Mouse (Mus musculus): ENCODE data around the gene Wdr70.

Gene Wdr70

DNA sequence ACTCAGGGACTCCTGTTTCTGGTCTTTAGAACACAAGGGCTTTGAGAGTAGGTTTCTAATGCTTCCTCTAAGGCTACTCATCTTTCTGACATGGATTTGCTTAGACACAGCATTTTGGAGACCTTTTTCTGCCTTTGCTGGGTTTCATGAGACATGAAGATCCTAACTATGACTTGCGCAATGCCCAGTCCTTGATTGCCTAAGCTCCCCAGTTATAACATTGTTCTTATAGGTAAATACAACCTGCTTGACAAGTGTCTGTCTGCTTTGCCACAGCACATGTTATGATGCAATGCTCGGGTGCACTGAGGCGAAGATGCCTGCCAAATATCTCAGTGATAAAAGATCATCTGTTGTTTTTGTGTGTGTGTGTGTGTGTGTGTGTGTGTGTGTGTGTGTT, 233.7 kb downstream of the Wdr70 start:
- no peak for DNase-seq (ENCODE audit: extremely low spot score, low spot score)

DNA sequence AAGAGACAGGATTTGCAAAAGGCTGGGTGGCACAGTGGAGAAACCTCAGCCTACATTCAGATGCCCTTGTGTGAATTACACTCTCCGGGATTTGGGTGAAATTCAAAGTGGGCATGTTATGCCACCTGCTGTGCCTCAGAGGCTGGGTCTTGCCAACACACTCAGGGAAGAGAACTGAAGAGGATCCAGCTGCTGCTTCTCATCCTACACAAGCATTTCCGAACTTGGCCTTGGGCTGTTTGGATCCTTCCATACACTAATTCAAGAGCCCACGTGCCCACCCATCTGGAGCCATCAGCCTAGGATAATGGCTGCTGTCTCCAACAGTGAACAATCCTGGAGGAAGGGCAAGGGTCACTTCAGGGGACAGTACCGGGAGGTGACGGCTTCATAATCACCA, 235.7 kb downstream of the Wdr70 start:
- no peak for DNase-seq (ENCODE audit: extremely low spot score, low spot score)

DNA sequence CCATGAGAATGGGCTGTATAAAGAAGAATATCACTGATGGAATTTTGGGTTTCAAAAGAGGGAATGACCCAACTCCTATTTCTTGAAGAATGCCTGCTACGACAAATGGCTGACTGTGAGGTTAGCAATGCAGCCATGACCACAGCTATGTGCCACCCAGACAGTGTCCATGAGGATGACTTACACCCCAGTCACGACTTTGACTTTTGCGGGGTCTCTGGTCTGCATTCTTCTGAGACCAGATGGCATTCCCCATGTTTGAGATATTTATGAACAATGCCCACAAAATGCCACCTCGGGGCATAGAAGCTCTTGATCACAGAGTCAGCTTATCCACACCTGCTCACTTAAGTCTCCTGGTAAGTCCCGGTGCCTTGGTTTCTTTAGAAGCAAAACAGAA, 236.1 kb downstream of the Wdr70 start:
- DNase-seq (ENCODE audit: extremely low spot score, low spot score), result no peak

DNA sequence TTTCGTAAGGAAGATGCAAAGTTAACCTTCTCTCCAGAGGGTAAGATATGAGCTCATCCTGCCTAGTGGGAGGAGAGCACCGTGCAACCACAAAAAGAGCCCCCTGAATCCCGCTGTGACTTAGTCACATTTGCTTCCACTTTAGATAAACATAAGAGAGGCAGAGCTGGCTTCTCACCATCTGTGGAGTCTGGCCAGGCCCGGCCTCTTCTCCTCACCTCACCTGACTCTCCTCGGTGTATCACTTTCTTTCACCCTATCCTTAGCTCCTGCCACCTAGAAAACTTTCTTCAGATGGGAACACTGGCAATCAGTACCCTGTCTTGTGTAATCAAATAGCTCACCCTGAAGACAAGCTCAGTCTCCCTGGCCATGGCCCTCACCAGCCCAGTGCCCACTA, 240.2 kb downstream of the Wdr70 start:
- no peak for DNase-seq (ENCODE audit: extremely low spot score, low spot score)

DNA sequence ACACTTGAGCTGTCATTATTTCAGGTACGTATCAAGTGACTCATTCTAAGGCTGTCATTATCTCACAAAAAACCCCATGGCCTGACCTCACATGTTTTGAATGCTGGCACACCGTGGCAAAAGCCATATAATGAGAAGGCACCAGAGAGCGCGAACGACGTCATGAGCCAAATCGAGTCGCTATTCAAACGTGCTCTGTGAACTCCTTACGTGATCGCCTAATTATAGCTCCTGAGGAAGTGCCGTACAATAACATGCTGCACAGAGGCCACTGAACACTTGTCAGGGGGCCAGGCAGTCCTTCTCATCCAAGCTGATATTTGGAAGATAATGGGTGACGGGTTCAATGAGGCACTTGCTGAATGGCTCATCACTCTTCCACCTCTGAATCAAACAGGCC, 241.6 kb downstream of the Wdr70 start:
- DNase-seq (ENCODE audit: extremely low spot score, low spot score), result no peak

DNA sequence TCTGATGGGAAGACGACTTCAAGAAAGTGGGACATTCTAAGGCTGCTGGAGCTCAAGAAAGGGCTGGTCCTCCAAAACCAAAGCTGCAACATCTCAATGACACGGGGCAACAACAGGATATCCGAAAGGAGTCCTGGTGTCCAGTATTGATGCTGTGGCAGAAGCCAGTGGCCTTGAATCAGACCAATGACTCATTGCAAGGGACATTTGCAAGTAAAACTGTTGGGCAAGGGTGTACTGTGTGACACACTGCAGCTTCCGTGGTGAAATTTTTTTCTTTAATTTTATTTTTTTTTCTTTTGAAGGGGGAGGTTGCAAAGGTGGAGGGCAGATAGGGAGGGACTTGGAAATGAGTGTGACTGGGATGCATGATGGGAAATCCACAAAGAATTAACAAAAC, 256.6 kb downstream of the Wdr70 start:
- no peak for DNase-seq (ENCODE audit: extremely low spot score, low spot score)

DNA sequence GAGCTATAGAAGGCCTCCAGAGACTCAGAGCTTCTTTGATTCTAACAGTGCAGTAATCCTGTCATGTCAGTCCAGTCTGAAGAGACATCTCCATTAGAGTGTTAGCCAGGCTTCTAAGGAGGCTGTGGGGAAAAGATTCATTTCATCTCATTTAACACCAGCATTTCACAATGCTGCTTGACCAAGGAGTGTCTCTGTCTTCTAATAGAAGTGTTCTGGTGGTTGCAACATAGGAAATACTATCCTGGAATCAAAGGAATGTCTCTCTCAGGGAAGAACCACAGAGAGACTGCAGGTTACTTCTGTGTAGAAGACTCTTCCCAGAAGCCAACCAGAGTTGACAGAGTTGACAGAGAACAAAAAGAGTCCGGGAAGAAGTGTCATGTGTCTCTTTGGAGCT, 257.3 kb downstream of the Wdr70 start:
- no peak for DNase-seq (ENCODE audit: extremely low spot score, low spot score)

DNA sequence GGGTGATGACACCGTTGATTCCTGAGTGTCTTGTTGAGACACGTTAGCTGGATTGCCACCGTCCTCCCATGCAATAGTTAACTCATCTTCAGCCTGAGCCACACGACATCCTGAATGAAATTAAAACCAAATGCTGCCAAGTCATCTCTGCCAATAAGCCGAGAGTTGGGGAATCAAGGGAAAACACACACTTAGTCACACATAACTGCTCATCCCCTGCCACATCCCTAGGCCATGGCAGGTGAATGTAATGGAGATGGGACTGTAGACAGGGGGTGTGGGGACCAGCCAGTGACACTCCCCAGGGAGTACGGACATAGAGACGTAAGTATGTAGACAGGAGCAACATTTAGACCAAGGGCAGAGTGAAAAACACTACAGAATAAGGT, 260.1 kb downstream of the Wdr70 start:
- DNase-seq (ENCODE audit: extremely low spot score, low spot score), result no peak

DNA sequence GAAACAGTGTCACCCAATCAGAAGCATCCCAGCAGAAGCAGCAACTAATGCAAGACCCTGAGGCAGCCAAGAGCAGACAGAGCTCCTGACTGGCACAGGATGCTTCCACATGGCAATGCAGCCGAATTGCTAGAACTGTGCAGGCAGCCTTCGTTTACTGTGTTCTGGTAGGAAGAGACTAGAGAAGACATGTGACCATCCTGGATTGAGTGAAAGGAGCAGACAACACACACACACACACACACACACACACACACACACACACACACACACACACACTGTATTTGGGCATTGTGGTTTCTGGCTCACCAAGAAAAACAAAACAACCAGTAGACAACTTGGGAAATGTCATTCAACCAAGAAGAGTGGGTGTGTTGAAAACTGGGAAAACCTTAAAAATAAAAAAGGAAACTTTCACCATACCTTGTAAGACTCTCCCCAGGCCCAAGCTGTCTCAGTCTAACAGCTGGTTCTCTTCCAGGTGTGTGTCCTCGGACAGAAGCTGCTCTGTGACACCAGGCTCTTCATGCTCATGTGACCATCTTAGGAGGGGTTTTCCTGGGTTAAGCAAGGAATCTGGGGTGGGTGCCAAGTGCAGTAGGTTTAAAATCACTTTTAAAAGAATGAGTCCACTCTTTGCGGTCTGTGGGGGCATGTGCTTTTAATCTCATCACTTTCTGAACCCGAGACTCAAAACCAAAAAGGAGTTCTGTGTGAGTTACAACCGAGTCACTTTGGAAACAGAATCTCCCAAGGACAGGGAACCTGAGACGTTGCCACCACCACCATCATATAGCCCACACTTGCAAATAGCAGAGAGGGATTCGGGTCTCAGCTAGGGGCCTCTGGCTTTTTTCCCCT, 260.7 kb downstream of the Wdr70 start:
- DNase-seq (ENCODE audit: extremely low spot score, low spot score), result no peak

DNA sequence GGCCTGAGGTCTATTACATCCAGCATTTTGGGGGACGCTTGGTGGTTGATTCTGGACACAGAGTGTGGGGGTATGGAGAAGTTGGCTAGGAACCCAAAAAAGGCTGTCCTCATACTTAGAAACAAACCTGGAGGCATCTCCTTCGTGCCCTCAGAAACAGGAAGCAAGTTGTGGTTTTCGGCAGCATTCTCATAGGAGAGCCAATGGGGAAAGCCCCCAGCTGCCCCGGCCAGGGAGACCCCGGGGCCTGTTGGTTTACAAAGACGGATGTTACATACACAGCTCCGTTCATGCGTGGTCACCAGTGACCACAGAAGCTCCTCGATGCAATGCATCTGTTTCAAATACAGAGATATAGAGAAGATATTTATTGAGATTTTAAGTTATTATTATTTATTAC, 263.6 kb downstream of the Wdr70 start:
- no peak for DNase-seq (ENCODE audit: extremely low spot score, low spot score)

DNA sequence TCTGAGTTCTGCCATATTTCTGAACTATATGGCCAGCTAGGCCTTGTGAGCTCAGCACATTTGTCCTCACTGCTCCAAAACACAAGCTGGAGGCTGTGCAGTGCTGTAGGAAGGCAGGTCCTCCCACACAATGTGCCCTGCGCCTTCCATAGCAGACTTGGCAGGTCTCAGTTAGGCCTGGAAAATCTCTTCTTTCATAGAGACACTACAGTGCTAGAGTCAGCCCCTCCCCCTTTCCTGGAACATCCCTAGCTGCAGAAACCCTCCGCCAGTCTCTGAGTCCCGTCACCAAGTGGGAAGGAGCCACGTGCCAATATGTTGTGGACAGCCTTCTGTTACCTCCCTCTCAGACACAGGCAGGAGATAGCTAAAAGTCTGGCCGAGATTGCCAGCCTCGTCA, 273.5 kb downstream of the Wdr70 start:
- DNase-seq (ENCODE audit: extremely low spot score, low spot score), result no peak

DNA sequence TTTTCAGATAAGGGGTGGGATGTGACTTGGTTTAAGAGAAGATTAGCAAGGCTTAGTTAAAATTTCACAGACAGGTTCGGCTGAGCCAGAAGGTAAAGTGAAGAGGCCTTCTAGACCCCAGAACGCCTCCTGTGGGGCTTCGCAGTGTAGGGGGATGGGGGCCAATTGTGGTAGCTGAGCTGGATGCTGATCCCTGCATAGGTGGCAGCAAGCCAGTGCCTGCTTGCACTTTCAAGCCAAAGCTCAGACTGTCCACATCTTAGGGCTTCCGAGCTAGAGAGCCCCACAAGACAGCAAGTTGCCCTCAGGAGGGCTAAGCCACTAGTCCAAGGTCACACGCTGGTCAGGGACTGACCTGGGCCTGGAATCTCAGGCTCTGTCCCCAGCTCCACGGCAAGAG, 275.1 kb downstream of the Wdr70 start:
- no peak for DNase-seq (ENCODE audit: extremely low spot score, low spot score)

Measured in neural tube, embryonic 10.5 days (tissue).